Mouse (Mus musculus): ENCODE data around the gene Abhd12b. TPM values are rescaled to one million over a fixed set of nuclear protein-coding genes. Genes with fewer than 3 reads are reported as not detected.
"Not testable (repeated sequence)": the region's sequence is repeated elsewhere in the genome, so short reads cannot be mapped to it uniquely, and the experiment has no call there.

Gene Abhd12b
- polyA plus RNA-seq, 1 experiment: not detected

- 92% methylated on average over 5 of the region's 5 CpGs for WGBS
Measured at GRCm38 (mm10) chr12:70140993-70141576, 12.9 kb upstream of the Abhd12b start.

GRCm38 (mm10) chr12:70144106-70144587 lies 9.8 kb upstream of the Abhd12b start:
- not testable (repeated sequence) for H3K27ac ChIP-seq (ENCODE audit: insufficient read depth, low read length); H3K27me3 ChIP-seq (ENCODE audit: control insufficient read depth, insufficient read depth, low read length); DNase-seq; H3K4me3 ChIP-seq (replicated peaks; ENCODE audit: insufficient read depth, low read depth, low read length); H3K4me1 ChIP-seq (ENCODE audit: control insufficient read depth, insufficient read depth, low read length)
- 37% methylated on average over 3 of the region's 3 CpGs for WGBS

More at GRCm38 (mm10) chr12:70140993-70141576, 12.9 kb upstream of the Abhd12b start:
- no peak for DNase-seq
- Histone ChIP-seq H3K27me3 (ENCODE audit: control insufficient read depth, insufficient read depth, low read length) (no peaks in the 10 kb centered on the region), H3K27ac (ENCODE audit: insufficient read depth, low read length) (no peak overlapping the region), H3K4me1 (ENCODE audit: control insufficient read depth, insufficient read depth, low read length) (no peaks in the 10 kb centered on the region), H3K4me3 (replicated peaks; ENCODE audit: insufficient read depth, low read depth, low read length) (no peak overlapping the region)
- TF ChIP-seq CTCF (IDR thresholded peaks at IDR 0.05; ENCODE audit: borderline replicate concordance, insufficient read depth, low read depth, low read length): no peak
- no peak for TF ChIP-seq POLR2A (IDR thresholded peaks at IDR 0.05; ENCODE audit: borderline replicate concordance, insufficient read depth, low read length)

- Histone ChIP-seq H3K4me1 (ENCODE audit: control insufficient read depth, insufficient read depth, low read length) (no peaks in the 10 kb centered on the region), H3K27ac (ENCODE audit: insufficient read depth, low read length) (no peak overlapping the region), H3K27me3 (ENCODE audit: control insufficient read depth, insufficient read depth, low read length) (no peaks in the 10 kb centered on the region), H3K4me3 (replicated peaks; ENCODE audit: insufficient read depth, low read depth, low read length) (no peak overlapping the region)
- peak; percentile 50 to 53 for DNase-seq
- TF ChIP-seq POLR2A (IDR thresholded peaks at IDR 0.05; ENCODE audit: borderline replicate concordance, insufficient read depth, low read length) (no peak), CTCF (IDR thresholded peaks at IDR 0.05; ENCODE audit: borderline replicate concordance, insufficient read depth, low read depth, low read length) (peak; percentile 54; the same call in 1 of the 2 replicates)
- WGBS: 27% methylated on average over 20 of the region's 20 CpGs
Measured at GRCm38 (mm10) chr12:70144637-70145448, 9.1 kb upstream of the Abhd12b start.

- no peak for DNase-seq
- 90% methylated on average over 6 of the region's 6 CpGs for WGBS
- no peak for TF ChIP-seq POLR2A (IDR thresholded peaks at IDR 0.05; ENCODE audit: borderline replicate concordance, insufficient read depth, low read length)
- no peak for TF ChIP-seq CTCF (IDR thresholded peaks at IDR 0.05; ENCODE audit: borderline replicate concordance, insufficient read depth, low read depth, low read length)
Measured at GRCm38 (mm10) chr12:70145586-70145985, 8.4 kb upstream of the Abhd12b start.

GRCm38 (mm10) chr12:70147986-70148630 lies 5.8 kb upstream of the Abhd12b start:
- 21% methylated on average over 13 of the region's 13 CpGs for WGBS

More at GRCm38 (mm10) chr12:70145586-70145985, 8.4 kb upstream of the Abhd12b start:
- H3K27ac ChIP-seq (ENCODE audit: insufficient read depth, low read length): no peak overlapping the region
- H3K4me1 ChIP-seq (ENCODE audit: control insufficient read depth, insufficient read depth, low read length): no peaks in the 10 kb centered on the region
- H3K4me3 ChIP-seq (replicated peaks; ENCODE audit: insufficient read depth, low read depth, low read length): no peak overlapping the region
- no peaks in the 10 kb centered on the region for H3K27me3 ChIP-seq (ENCODE audit: control insufficient read depth, insufficient read depth, low read length)

GRCm38 (mm10) chr12:70148631-70149265 lies 5.2 kb upstream of the Abhd12b start:
- Histone ChIP-seq H3K4me1 (ENCODE audit: control insufficient read depth, insufficient read depth, low read length) (no peaks in the 10 kb centered on the region), H3K27ac (ENCODE audit: insufficient read depth, low read length) (no peak overlapping the region), H3K4me3 (replicated peaks; ENCODE audit: insufficient read depth, low read depth, low read length) (no peak overlapping the region), H3K27me3 (ENCODE audit: control insufficient read depth, insufficient read depth, low read length) (no peaks in the 10 kb centered on the region)
- peak; percentile 8 to 12 for DNase-seq
- WGBS: 25% methylated on average over 11 of the region's 11 CpGs
- TF ChIP-seq POLR2A (IDR thresholded peaks at IDR 0.05; ENCODE audit: borderline replicate concordance, insufficient read depth, low read length): no peak
- no peak for TF ChIP-seq CTCF (IDR thresholded peaks at IDR 0.05; ENCODE audit: borderline replicate concordance, insufficient read depth, low read depth, low read length)

More at GRCm38 (mm10) chr12:70147986-70148630, 5.8 kb upstream of the Abhd12b start:
- Histone ChIP-seq H3K27me3 (ENCODE audit: control insufficient read depth, insufficient read depth, low read length) (no peaks in the 10 kb centered on the region), H3K27ac (ENCODE audit: insufficient read depth, low read length) (no peak overlapping the region), H3K4me1 (ENCODE audit: control insufficient read depth, insufficient read depth, low read length) (no peaks in the 10 kb centered on the region), H3K4me3 (replicated peaks; ENCODE audit: insufficient read depth, low read depth, low read length) (peak overlapping the region; percentile 31)
- DNase-seq: no peak
- no peak for TF ChIP-seq POLR2A (IDR thresholded peaks at IDR 0.05; ENCODE audit: borderline replicate concordance, insufficient read depth, low read length)
- no peak for TF ChIP-seq CTCF (IDR thresholded peaks at IDR 0.05; ENCODE audit: borderline replicate concordance, insufficient read depth, low read depth, low read length)

GRCm38 (mm10) chr12:70156222-70156621 lies 2.3 kb downstream of the Abhd12b start:
- no peaks in the 10 kb centered on the region for H3K27me3 ChIP-seq (ENCODE audit: control insufficient read depth, insufficient read depth, low read length)
- H3K4me1 ChIP-seq (ENCODE audit: control insufficient read depth, insufficient read depth, low read length): no peaks in the 10 kb centered on the region
- DNase-seq: no peak
- H3K27ac ChIP-seq (ENCODE audit: insufficient read depth, low read length): no peak overlapping the region
- no peak for TF ChIP-seq POLR2A (IDR thresholded peaks at IDR 0.05; ENCODE audit: borderline replicate concordance, insufficient read depth, low read length)
- no peak for TF ChIP-seq CTCF (IDR thresholded peaks at IDR 0.05; ENCODE audit: borderline replicate concordance, insufficient read depth, low read depth, low read length)
- H3K4me3 ChIP-seq (replicated peaks; ENCODE audit: insufficient read depth, low read depth, low read length): no peak overlapping the region
- 50% methylated on average over 6 of the region's 6 CpGs for WGBS
